Mouse (Mus musculus) layer of hippocampus, postnatal 14 days (tissue): ENCODE measurements at regions not wholly inside any gene's neighbourhood (a gene's known extent, or its start where the extent isn't known, plus 50 kb on each side); places are given as distances from the start of the nearest gene placed in this dataset.

ENCODE experiments used
- DNase-seq, 2 experiments: peaks; one replicate each; pipeline ENCODE4 v3.0.0; 2021 to 2022; ENCODE audit warnings: low spot score in 2 of 2, mixed read lengths in 1 of 2

DNA sequence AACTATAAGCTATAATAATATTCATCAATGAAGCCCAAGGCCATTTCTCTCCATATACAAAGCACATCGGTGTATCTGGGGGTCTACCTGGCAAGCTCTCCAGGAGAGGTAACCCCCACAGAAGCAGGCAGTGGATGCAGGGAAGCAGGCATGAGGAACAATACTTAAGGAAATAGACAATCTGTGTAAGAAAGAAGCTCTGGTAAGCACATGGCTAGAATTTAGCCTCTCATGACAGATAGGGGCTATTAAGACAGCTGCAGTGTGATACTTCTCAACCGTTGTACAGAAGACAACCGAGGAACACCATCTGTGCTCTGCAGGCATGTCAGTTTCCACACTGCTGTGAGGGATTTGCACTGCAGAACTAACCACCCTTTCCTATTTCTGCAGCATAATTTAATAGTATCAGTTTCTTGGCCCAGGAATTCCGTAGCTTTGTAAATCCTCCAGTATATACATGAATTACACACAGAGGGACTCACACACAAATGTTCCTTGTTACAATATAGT lies 108.1 kb upstream of the Lpar1 start:
- DNase-seq, result peak; percentile 19 to 56

DNA sequence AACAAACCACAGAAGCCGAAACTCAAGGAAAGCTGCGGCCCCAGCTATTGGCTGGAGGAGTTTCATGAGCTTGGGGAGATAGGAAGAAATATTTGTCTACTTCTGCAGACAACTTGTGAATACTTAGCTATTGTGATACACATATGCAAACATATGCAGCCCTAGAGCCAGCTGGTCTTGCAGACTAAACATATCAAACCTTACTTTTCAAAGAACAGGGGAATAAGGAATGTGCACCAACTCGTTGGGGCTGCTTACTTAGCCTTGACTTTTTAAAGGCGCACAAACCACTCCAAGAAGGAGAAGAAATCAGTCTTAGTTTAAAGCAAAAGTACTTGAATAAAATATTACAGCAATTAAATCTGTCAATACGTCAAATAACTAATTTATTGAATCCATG lies 106.8 kb upstream of the Lpar1 start:
- no peak for DNase-seq

DNA sequence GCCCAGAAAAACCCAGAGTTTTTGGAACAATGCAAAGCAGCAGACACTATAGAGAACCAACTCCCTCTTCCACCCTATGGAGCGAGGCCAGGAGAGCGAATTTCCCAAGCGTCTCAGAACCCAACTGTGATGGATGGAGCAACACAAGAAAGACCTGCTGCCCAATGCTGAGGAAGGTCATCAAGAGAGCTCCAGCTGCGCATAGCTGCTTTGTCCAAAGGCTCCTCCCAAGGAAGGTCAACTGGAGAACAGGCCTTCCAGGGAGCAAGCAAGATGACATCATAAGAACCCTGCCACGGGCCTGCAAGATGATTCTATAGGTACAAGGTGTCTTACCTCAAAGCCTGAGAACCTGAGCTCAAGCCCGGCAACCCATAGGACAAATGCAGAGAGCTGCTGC lies 104.5 kb upstream of the Lpar1 start:
- no peak for DNase-seq

GRCm38 (mm10) chr4:58647761-58648295 lies 94.1 kb upstream of the Lpar1 start:
- DNase-seq, result no peak

- DNase-seq, result no peak
Measured at GRCm38 (mm10) chr4:58646821-58647220, 93.1 kb upstream of the Lpar1 start.

DNA sequence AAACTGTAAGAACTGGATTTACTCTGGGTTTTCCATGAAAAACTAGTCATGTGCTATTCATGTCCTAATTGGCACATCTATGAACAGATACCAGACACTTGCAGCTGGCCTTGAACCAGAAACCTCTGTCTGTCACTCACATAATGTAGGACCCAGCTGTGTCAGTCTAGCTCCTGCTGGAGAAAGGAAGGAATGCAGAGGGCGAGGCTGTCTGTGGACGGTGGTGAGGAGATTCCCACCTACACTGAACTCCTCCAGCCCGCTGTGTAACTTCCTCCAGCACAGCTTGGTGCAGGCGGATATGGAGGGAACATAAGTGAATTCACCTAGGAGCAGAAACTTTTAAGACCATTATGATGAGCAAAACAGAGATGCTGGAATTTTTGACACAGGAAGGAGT lies 89.7 kb upstream of the Lpar1 start:
- no peak for DNase-seq

GRCm38 (mm10) chr4:58642236-58642635 lies 88.5 kb upstream of the Lpar1 start:
- no peak for DNase-seq

GRCm38 (mm10) chr4:58632696-58633095 lies 79.0 kb upstream of the Lpar1 start:
- DNase-seq, result no peak

- DNase-seq, result no peak
Measured at GRCm38 (mm10) chr4:58631415-58631814, 77.7 kb upstream of the Lpar1 start.

GRCm38 (mm10) chr4:58627021-58627420 lies 73.3 kb upstream of the Lpar1 start:
- DNase-seq, result no peak

DNA sequence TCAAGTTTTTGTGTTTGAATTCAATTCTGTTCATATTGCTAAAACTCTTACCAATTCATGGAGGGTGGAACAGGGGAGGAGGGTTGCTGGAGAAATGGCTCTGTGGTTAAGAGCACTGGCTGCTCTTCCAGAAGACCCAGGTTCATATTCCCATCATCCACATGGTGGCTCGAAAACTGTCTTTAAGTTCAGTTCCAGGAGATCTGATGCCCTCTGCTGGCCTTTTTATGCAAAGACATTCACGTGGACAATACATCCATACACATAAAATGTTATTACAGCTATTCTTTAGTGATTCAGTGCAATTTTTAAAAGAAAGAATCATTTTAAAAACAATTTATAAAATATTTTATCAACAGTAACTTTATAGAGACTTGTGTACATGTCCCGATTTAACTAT lies 70.4 kb upstream of the Lpar1 start:
- DNase-seq, result no peak

DNA sequence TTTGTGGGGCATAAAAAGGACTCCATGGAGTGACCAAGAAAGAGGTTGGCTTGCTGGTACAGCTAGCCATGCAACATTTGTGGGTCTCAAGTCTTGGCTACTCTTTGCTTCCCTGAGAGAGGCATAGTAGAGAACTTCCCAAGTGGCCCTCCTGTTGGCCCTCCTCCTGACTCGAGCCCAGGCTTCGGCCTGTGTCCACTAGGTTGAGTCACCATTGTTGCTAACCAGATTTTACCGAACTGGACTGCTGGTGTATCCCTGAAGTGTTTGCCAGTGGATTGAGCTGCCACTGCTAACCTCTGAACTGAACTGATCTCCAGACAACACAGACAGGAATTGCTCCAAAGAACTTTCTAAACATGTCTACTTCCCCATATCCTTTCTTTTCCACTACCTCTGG lies 66.9 kb upstream of the Lpar1 start:
- no peak for DNase-seq

DNA sequence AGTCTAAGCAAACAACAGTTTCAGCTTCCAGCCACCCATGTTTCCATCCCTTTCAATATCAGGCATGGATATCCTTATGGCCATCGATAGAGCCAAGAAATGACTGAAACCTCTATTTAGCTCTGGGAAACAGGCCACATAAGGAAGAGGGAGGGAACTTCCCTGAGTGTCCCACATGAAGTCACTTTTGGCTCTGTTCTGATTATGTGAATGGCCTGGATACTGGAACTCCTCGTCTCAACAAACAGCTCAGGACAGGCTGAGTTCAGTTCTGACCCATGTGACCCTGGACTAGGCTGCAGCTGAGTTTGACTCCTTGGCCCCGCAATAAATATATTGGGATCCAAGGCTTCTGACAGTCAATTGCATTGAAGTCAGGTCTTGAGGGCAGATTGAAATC lies 63.6 kb upstream of the Lpar1 start:
- DNase-seq, result no peak

DNA sequence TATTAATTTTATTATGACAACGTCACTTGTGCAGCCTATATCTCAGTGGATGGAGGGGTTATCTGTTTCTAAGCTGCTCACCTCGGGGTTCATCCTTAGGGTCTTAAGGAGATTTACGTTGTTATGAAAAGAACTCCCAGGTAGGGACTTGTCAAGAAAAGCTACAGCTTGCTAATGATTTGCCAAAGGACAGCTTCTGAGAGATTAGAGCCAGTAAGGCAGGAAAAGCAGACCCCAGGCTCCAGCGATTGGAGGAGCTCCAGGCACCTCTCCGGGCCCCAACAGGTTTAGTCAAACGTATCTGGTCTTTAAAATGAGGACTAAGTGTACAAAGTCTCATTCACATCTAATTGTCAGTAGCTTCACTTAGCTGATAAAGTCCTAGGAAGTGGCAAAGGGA lies 59.8 kb upstream of the Lpar1 start:
- no peak for DNase-seq

DNA sequence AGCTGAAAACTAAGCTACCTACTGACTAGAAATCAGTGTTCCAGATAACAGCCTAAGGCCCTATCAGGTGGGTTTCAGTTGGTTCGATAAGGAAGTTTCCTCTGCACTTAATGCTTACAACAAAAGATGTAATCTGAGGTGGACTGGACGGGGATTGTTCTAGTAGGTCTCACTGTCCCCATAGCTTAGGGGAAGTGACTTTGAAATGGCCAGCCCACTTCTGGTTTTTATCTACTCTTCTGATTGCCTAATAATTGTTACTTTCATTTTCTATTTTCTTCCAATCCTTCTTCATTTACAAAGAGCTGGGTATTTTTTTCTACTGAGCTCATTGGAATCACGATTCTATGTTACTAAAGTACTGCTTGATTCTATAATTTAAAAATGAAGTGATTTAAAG lies 59.3 kb upstream of the Lpar1 start:
- DNase-seq, result no peak

DNA sequence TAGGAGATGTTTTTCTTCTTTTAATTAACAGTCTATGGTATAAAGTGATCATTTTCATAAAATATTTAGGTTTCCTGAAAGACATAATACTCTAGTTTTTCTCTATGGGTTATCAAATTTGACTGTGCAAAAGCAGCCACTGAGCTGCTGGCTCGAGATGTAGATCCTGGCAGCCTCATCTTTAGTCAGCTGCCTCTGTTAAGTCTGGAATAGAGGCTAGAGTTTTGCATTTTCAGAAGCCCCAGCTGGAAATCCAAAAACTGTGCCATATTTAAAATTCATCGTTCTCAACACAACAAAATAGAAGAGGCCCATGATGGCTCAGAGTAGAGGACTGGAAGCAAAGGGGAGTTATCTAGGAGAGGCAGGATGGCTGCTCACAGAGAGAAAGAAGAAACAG lies 53.8 kb upstream of the Lpar1 start:
- no peak for DNase-seq

GRCm38 (mm10) chr4:58605941-58606340 lies 52.2 kb upstream of the Lpar1 start:
- DNase-seq, result no peak
